Mouse (Mus musculus) liver, adult 2 months (tissue): Measurements from ENCODE around the gene Ndufa11. TPM values are rescaled to one million over a fixed set of nuclear protein-coding genes. Genes with fewer than 3 reads are reported as not detected.

Experiments used
- DNase-seq: peaks from one replicate; pipeline ENCODE4 v3.0.0-alpha.2; 2011; ENCODE audit warnings: low read depth, low spot score; ENCODE audit errors: extremely low read depth
- H3K27ac ChIP-seq: fragments of 200-500 bp; replicated peaks from 2 replicates; pipeline ENCODE4 v1.5.1; 2012; ENCODE audit warnings: low read depth, mild to moderate bottlenecking, control low read depth, inconsistent platforms, low read length; ENCODE audit not compliant: insufficient read depth
- H3K27me3 ChIP-seq: fragments of 200-500 bp; 2 replicates; pipeline ENCODE4 v1.6.1; 2012; ENCODE audit warnings: mild to moderate bottlenecking, moderate library complexity, low read length, inconsistent platforms; ENCODE audit not compliant: control insufficient read depth, insufficient read depth
- H3K36me3 ChIP-seq: fragments of 200-500 bp; 2 replicates; pipeline ENCODE4 v1.6.1; 2012; ENCODE audit warnings: low read length, inconsistent platforms; ENCODE audit not compliant: control insufficient read depth, insufficient read depth
- H3K4me1 ChIP-seq: fragments of 200-500 bp; 2 replicates; pipeline ENCODE4 v1.6.1; 2011; ENCODE audit warnings: low read length; ENCODE audit not compliant: control insufficient read depth, insufficient read depth
- H3K4me3 ChIP-seq: fragments of 200-500 bp; 2 replicates; pipeline ENCODE4 v1.5.1; 2011; ENCODE audit warnings: low read depth, mild to moderate bottlenecking, control low read depth, low read length, moderate library complexity; ENCODE audit not compliant: insufficient read depth
- H3K79me2 ChIP-seq: fragments of 200-500 bp; 2 replicates; pipeline ENCODE4 v1.6.1; 2012; ENCODE audit warnings: inconsistent platforms, mild to moderate bottlenecking, low read length, moderate library complexity; ENCODE audit not compliant: control insufficient read depth, insufficient read depth
- H3K9ac ChIP-seq: fragments of 200-500 bp; 2 replicates; pipeline ENCODE4 v1.6.1; 2012; ENCODE audit warnings: low read depth, mild to moderate bottlenecking, control low read depth, inconsistent platforms, low read length
- CTCF ChIP-seq: fragments of 200-500 bp; IDR thresholded peaks from 2 replicates; pipeline ENCODE4 v1.5.1; 2011; ENCODE audit warnings: low read depth, low read length, control low read depth
- POLR2A ChIP-seq: fragments of 200-500 bp; IDR thresholded peaks from 2 replicates; pipeline ENCODE4 v1.6.1; 2011; ENCODE audit warnings: low read length, control low read depth; ENCODE audit not compliant: insufficient read depth; ENCODE audit errors: extremely low read depth
- WGBS: fragments of 180-500 bp; shearing (Covaris S2); methylation state at CpG from one replicate; pipeline ENCODE4 v1.1.7; 2018; 5-methylcytosine and 5-hydroxymethylcytosine counted together
- polyA plus RNA-seq: library from polyadenylated mRNA; depleted of rRNA; stranded (reverse); fragments of >200 nt; gene quantifications from 2 replicates; pipeline ENCODE4 v1.2.3, GENCODE M21; 2012
- total RNA-seq: library from RNA; depleted of rRNA; stranded (reverse); fragments of >200 nt; gene quantifications from 2 replicates; pipeline ENCODE4 v1.2.3, GENCODE M21; 2014

Ndufa11 gene
- total and polyA plus RNA-seq, 2 experiments = 110 to 462 TPM

GRCm38 (mm10) chr17:56764474-56765354, 47.1 kb downstream of the Ndufa11 start, which contains the start of gene Dus3l:
Dus3l (plus strand) TSS chr17:56764757.
- H3K79me2 ChIP-seq = no peaks in the 10 kb centered on the region
- H3K27me3 ChIP-seq = no peaks in the 10 kb centered on the region
- H3K4me1 ChIP-seq = peaks cover 12% of the 10 kb centered on the region
- DNase-seq = peak; percentile 97
- peak within 1 kb of the TSS; percentile 95 for H3K9ac ChIP-seq
- 2% methylated on average over 58 of the region's 58 CpGs for WGBS
- peak within 1 kb of the TSS; percentile 90 for H3K4me3 ChIP-seq
- peak within 1 kb of the TSS; percentile 99 for H3K27ac ChIP-seq
- H3K36me3 ChIP-seq = peaks cover 3% of the 10 kb centered on the region; the same call in 1 of the 2 replicates
- peak; percentile 40; the same call in 1 of the 2 replicates for TF ChIP-seq POLR2A
- TF ChIP-seq CTCF = no peak

- Histone ChIP-seq H3K27me3 (no peaks in the 10 kb centered on the region), H3K4me3 (peak overlapping the region; percentile 35), H3K27ac (peak overlapping the region; percentile 35), H3K9ac (peak overlapping the region; percentile 51), H3K4me1 (peaks cover 12% of the 10 kb centered on the region), H3K79me2 (no peaks in the 10 kb centered on the region), H3K36me3 (peaks cover 3% of the 10 kb centered on the region; the same call in 1 of the 2 replicates)
- TF ChIP-seq CTCF (no peak), POLR2A (no peak)
- no peak for DNase-seq
- 12% methylated on average over 12 of the region's 12 CpGs for WGBS
Measured at GRCm38 (mm10) chr17:56765431-56765830, 47.9 kb downstream of the Ndufa11 start.

GRCm38 (mm10) chr17:56766631-56767405, 49.3 kb downstream of the Ndufa11 start:
- Histone ChIP-seq H3K4me3 (no peak overlapping the region), H3K4me1 (peaks cover 10% of the 10 kb centered on the region), H3K27ac (no peak overlapping the region), H3K9ac (no peak overlapping the region), H3K36me3 (peaks cover 3% of the 10 kb centered on the region; the same call in 1 of the 2 replicates), H3K27me3 (no peaks in the 10 kb centered on the region), H3K79me2 (no peaks in the 10 kb centered on the region)
- no peak for TF ChIP-seq CTCF
- no peak for TF ChIP-seq POLR2A
- DNase-seq = no peak
- 97% methylated on average over 27 of the region's 27 CpGs for WGBS

GRCm38 (mm10) chr17:56767531-56768135, 50.1 kb downstream of the Ndufa11 start:
- no peaks in the 10 kb centered on the region for H3K79me2 ChIP-seq
- H3K4me1 ChIP-seq = peaks cover 6% of the 10 kb centered on the region
- TF ChIP-seq POLR2A (no peak), CTCF (no peak)
- no peaks in the 10 kb centered on the region for H3K27me3 ChIP-seq
- no peak overlapping the region for H3K4me3 ChIP-seq
- WGBS = 97% methylated on average over 29 of the region's 29 CpGs
- H3K9ac ChIP-seq = no peak overlapping the region
- peaks cover 3% of the 10 kb centered on the region; the same call in 1 of the 2 replicates for H3K36me3 ChIP-seq
- H3K27ac ChIP-seq = no peak overlapping the region
- DNase-seq = no peak

GRCm38 (mm10) chr17:56768941-56769340, 51.4 kb downstream of the Ndufa11 start:
- H3K79me2 ChIP-seq = no peaks in the 10 kb centered on the region
- no peak overlapping the region for H3K4me3 ChIP-seq
- DNase-seq = no peak
- no peak overlapping the region for H3K9ac ChIP-seq
- peaks cover 3% of the 10 kb centered on the region; the same call in 1 of the 2 replicates for H3K36me3 ChIP-seq
- peaks cover 5% of the 10 kb centered on the region for H3K4me1 ChIP-seq
- no peak overlapping the region for H3K27ac ChIP-seq
- TF ChIP-seq POLR2A = no peak
- no peak for TF ChIP-seq CTCF
- no peaks in the 10 kb centered on the region for H3K27me3 ChIP-seq
- 95% methylated on average over 11 of the region's 11 CpGs for WGBS
